Mouse (Mus musculus) 3T3-L1 (cell line): ENCODE measurements around the gene Bnipl.
A peak's percentile ranks its signal among the peaks of the same experiment; 100 is the strongest.

Experiments used
- DNase-seq: peaks from one replicate; pipeline ENCODE4 v3.0.0-alpha.2; 2015; ENCODE audit warnings: low read depth, low spot score

The Bnipl gene

GRCm38 (mm10) chr3:95250783-95251424, at the start of gene Bnipl:
TSS of gene Bnipl (minus strand) at chr3:95251193.
- DNase-seq: no peak

- no peak for DNase-seq
These were observed 47.0 kb upstream of the Bnipl start for GRCm38 (mm10) chr3:95298018-95298417.

- DNase-seq: peak; percentile 73
These were observed 45.1 kb upstream of the Bnipl start for GRCm38 (mm10) chr3:95296103-95296469.

GRCm38 (mm10) chr3:95295321-95296102, 44.5 kb upstream of the Bnipl start:
- peak; percentile 30 for DNase-seq

GRCm38 (mm10) chr3:95294718-95295117, 43.7 kb upstream of the Bnipl start:
- DNase-seq: no peak

- peak; percentile 27 for DNase-seq
These were observed 43.3 kb upstream of the Bnipl start for GRCm38 (mm10) chr3:95294316-95294715.

- peak; percentile 89 for DNase-seq
These were observed 42.5 kb upstream of the Bnipl start for GRCm38 (mm10) chr3:95293537-95293936.

- no peak for DNase-seq
These were observed 41.9 kb upstream of the Bnipl start for GRCm38 (mm10) chr3:95292899-95293298.

- DNase-seq: no peak
These were observed 40.0 kb upstream of the Bnipl start for GRCm38 (mm10) chr3:95291041-95291440.

GRCm38 (mm10) chr3:95290156-95290555, 39.2 kb upstream of the Bnipl start:
- DNase-seq: no peak

- no peak for DNase-seq
These were observed 38.4 kb upstream of the Bnipl start for GRCm38 (mm10) chr3:95289419-95289818.

- DNase-seq: no peak
These were observed 36.5 kb upstream of the Bnipl start for GRCm38 (mm10) chr3:95287541-95287940.

GRCm38 (mm10) chr3:95286510-95286909, 35.5 kb upstream of the Bnipl start:
- DNase-seq: peak; percentile 35

- DNase-seq: no peak
These were observed 35.0 kb upstream of the Bnipl start for GRCm38 (mm10) chr3:95286011-95286410.

- no peak for DNase-seq
These were observed 34.4 kb upstream of the Bnipl start for GRCm38 (mm10) chr3:95285390-95285789.

GRCm38 (mm10) chr3:95284501-95285281, 33.7 kb upstream of the Bnipl start:
- DNase-seq: no peak

- no peak for DNase-seq
These were observed 33.1 kb upstream of the Bnipl start for GRCm38 (mm10) chr3:95284062-95284461.

GRCm38 (mm10) chr3:95283589-95283941, 32.6 kb upstream of the Bnipl start:
- no peak for DNase-seq

GRCm38 (mm10) chr3:95282865-95283588, 32.0 kb upstream of the Bnipl start:
- DNase-seq: peak; percentile 92

- DNase-seq: peak; percentile 76
These were observed 31.4 kb upstream of the Bnipl start for GRCm38 (mm10) chr3:95282381-95282864.
